Mouse (Mus musculus): Measurements from ENCODE around the gene Rassf3. TPM values are rescaled to one million over a fixed set of nuclear protein-coding genes. Genes with fewer than 3 reads are reported as not detected.

The Rassf3 gene
- total RNA-seq, 1 experiment = 13.1 TPM

DNA sequence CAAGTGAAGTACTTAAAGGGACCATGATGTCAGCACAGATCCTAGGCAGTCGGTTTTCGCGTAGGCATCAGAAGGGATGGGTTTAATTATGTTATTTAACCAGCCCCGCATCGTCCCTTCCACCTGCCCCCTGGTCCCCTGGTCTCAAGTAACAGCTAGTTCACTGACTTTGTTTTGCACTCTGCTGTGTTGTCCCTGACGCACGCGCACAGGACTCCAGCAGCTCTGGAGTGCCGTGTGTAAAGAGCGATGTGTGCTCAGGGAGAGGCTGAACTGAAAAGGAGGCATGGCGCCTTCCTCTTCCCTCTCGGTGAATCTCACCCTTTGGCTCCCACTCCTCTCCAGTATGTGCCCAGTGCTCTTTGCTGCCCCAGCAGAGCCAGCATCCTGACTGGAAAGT is 102.1 kb downstream of the Rassf3 start:
- peaks cover 0 to 4% of the 10 kb centered on the region in 2 experiments; a peak in 1 of 4 replicates for H3K4me1 ChIP-seq (ENCODE audit: control insufficient read depth in 2 of 2, insufficient read depth in 2 of 2, low read length in 2 of 2, poor library complexity in 1 of 2)
- in situ Hi-C loops (cut with MboI; ENCODE audit: low sequenced_read_pairs in 2 of 2, unreplicated experiment in 2 of 2) = no loop called here
- no peak overlapping the region; the same call in 1 of the 2 replicates for H3K27ac ChIP-seq (ENCODE audit: insufficient read depth, low read depth, low read length, poor library complexity, severe bottlenecking)

DNA sequence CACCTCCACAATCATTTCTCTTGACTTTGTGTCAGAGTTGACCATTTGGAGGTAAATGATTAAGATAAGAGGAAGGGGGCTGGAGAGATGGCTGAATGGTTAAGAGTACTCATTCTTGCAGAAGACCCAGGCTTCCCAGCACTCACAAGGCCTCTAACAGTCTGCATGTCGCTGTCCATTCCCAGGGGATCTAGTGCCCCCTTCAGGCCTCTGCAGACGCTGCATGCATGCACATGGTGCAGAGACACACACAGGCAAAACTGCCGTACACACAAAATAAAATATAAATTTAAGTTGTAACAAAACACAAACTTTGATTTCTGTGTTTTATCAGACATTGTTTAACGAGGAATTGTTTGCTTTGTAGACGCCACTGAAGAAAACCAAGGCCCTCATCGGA is 105.4 kb downstream of the Rassf3 start:
- TF ChIP-seq HCFC1 (IDR thresholded peaks at IDR 0.05; ENCODE audit: borderline replicate concordance, insufficient read depth, low read length) = no peak
- no peak for TF ChIP-seq ZNF384 (IDR thresholded peaks at IDR 0.05; ENCODE audit: low read depth, low read length)
- no peak for TF ChIP-seq MAFK (IDR thresholded peaks at IDR 0.05; ENCODE audit: insufficient read depth, low read depth, low read length)
- no peak for TF ChIP-seq ZC3H11A (IDR thresholded peaks at IDR 0.05; ENCODE audit: borderline replicate concordance, low read depth, low read length)
- no peak for TF ChIP-seq CHD2 (IDR thresholded peaks at IDR 0.05; ENCODE audit: low read depth, low read length)
- peaks cover 17% of the 10 kb centered on the region; the same call in 1 of the 2 replicates for H3K36me3 ChIP-seq (ENCODE audit: control insufficient read depth, insufficient read depth, low read length, poor library complexity, severe bottlenecking)
- in situ Hi-C loops (cut with MboI; ENCODE audit: low sequenced_read_pairs in 2 of 2, unreplicated experiment in 2 of 2) = no loop called here
- no peak overlapping the region for H3K27ac ChIP-seq (ENCODE audit: insufficient read depth, low read depth, low read length, poor library complexity, severe bottlenecking)
- H3K4me1 ChIP-seq (ENCODE audit: control insufficient read depth in 2 of 2, insufficient read depth in 2 of 2, low read length in 2 of 2, poor library complexity in 1 of 2) = peaks cover 0 to 6% of the 10 kb centered on the region in 2 experiments; a peak in 1 of 4 replicates
- no peak for DNase-seq (ENCODE audit: low read depth, low spot score)
- no peak overlapping the region for H3K9ac ChIP-seq (ENCODE audit: insufficient read depth, low read depth, low read length, poor library complexity, severe bottlenecking)
- H3K9me3 ChIP-seq (ENCODE audit: control insufficient read depth, insufficient read depth, low read depth, low read length) = no peaks in the 10 kb centered on the region
- no peak overlapping the region for H3K4me3 ChIP-seq (ENCODE audit: insufficient read depth in 1 of 2, low read depth in 1 of 2, low read length in 2 of 2, poor library complexity in 1 of 2, severe bottlenecking in 1 of 2)

More for the DNA sequence above, 102.1 kb downstream of the Rassf3 start:
- peak overlapping the region; percentile 73 for H3K9ac ChIP-seq (ENCODE audit: insufficient read depth, low read depth, low read length, poor library complexity, severe bottlenecking)
- no peaks in the 10 kb centered on the region for H3K9me3 ChIP-seq (ENCODE audit: control insufficient read depth, insufficient read depth, low read depth, low read length)
- DNase-seq (ENCODE audit: low read depth, low spot score) = no peak
- no peak overlapping the region; a peak in 1 of 4 replicates for H3K4me3 ChIP-seq (ENCODE audit: insufficient read depth in 1 of 2, low read depth in 1 of 2, low read length in 2 of 2, poor library complexity in 1 of 2, severe bottlenecking in 1 of 2)
- TF ChIP-seq ZC3H11A (IDR thresholded peaks at IDR 0.05; ENCODE audit: borderline replicate concordance, low read depth, low read length) (no peak), MAFK (IDR thresholded peaks at IDR 0.05; ENCODE audit: insufficient read depth, low read depth, low read length) (no peak), CHD2 (IDR thresholded peaks at IDR 0.05; ENCODE audit: low read depth, low read length) (no peak), HCFC1 (IDR thresholded peaks at IDR 0.05; ENCODE audit: borderline replicate concordance, insufficient read depth, low read length) (no peak), ZNF384 (IDR thresholded peaks at IDR 0.05; ENCODE audit: low read depth, low read length) (no peak)
- H3K36me3 ChIP-seq (ENCODE audit: control insufficient read depth, insufficient read depth, low read length, poor library complexity, severe bottlenecking) = peaks cover 38% of the 10 kb centered on the region

DNA sequence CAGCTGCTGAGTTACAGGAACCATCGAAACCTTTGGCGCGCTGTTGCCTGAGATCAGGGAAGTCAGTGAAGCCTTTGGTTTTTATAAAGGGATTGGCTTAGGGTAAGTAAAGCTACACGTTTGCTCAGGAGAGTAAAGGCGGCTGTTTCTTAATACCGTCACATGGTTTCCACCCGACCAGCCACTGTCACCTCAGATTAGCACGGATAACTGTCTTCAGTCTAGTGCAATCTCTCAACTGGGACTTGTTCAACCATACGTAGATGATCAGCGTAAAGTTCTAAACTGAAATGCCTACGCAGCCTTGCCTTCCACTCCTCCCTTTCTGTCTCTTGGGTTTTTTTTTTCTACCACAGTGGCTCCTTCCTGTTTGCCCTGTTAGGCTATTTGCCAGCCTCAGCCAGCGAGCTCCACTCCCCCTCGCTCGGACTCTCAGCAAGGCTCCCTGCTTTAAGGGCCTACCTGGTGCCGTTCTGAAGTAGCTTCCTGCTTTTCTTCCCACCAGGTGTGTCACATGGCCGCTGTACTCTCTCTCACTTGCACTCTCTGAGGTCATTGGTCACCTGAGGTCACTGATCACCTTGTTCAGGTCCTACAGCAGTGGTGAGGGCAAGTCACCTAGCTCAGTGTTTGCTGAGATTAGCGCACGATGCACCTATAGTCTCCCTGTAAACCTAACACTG is 107.2 kb downstream of the Rassf3 start:
- no peak for DNase-seq (ENCODE audit: low read depth, low spot score)
- no peak overlapping the region for H3K4me3 ChIP-seq (ENCODE audit: insufficient read depth in 1 of 2, low read depth in 1 of 2, low read length in 2 of 2, poor library complexity in 1 of 2, severe bottlenecking in 1 of 2)
- peaks cover 0 to 4% of the 10 kb centered on the region in 2 experiments; a peak in 1 of 4 replicates for H3K4me1 ChIP-seq (ENCODE audit: control insufficient read depth in 2 of 2, insufficient read depth in 2 of 2, low read length in 2 of 2, poor library complexity in 1 of 2)
- H3K36me3 ChIP-seq (ENCODE audit: control insufficient read depth, insufficient read depth, low read length, poor library complexity, severe bottlenecking) = peaks cover 10% of the 10 kb centered on the region; the same call in 1 of the 2 replicates
- TF ChIP-seq HCFC1 (IDR thresholded peaks at IDR 0.05; ENCODE audit: borderline replicate concordance, insufficient read depth, low read length) = no peak
- no peak for TF ChIP-seq ZC3H11A (IDR thresholded peaks at IDR 0.05; ENCODE audit: borderline replicate concordance, low read depth, low read length)
- no peak for TF ChIP-seq ZNF384 (IDR thresholded peaks at IDR 0.05; ENCODE audit: low read depth, low read length)
- TF ChIP-seq MAFK (IDR thresholded peaks at IDR 0.05; ENCODE audit: insufficient read depth, low read depth, low read length) = no peak
- TF ChIP-seq CHD2 (IDR thresholded peaks at IDR 0.05; ENCODE audit: low read depth, low read length) = no peak
- in situ Hi-C loops (cut with MboI; ENCODE audit: low sequenced_read_pairs in 2 of 2, unreplicated experiment in 2 of 2) = no loop called here
- no peak overlapping the region for H3K27ac ChIP-seq (ENCODE audit: insufficient read depth, low read depth, low read length, poor library complexity, severe bottlenecking)
- no peaks in the 10 kb centered on the region for H3K9me3 ChIP-seq (ENCODE audit: control insufficient read depth, insufficient read depth, low read depth, low read length)
- no peak overlapping the region for H3K9ac ChIP-seq (ENCODE audit: insufficient read depth, low read depth, low read length, poor library complexity, severe bottlenecking)

DNA sequence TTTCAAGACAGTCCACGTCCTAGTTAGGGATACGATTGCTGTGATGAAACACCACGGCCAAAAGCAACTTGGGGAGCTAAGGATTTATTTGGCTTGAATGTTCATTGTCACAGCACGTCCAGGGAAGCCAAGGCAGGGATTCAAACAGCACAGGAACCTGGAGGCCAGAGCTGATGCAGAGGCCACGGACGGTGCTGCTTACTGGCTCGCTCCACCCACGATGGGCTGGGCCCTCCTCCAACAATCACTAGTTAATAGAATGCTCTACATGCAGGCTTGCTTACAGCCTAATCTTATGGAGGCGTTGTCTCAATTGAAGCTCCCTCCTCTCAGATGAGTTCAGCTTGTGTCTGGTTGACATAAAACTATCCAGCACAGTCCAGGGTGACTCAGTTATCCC is 108.4 kb downstream of the Rassf3 start:
- H3K4me3 ChIP-seq (ENCODE audit: insufficient read depth in 1 of 2, low read depth in 1 of 2, low read length in 2 of 2, poor library complexity in 1 of 2, severe bottlenecking in 1 of 2) = no peak overlapping the region
- no peaks in the 10 kb centered on the region for H3K9me3 ChIP-seq (ENCODE audit: control insufficient read depth, insufficient read depth, low read depth, low read length)
- H3K4me1 ChIP-seq (ENCODE audit: control insufficient read depth in 2 of 2, insufficient read depth in 2 of 2, low read length in 2 of 2, poor library complexity in 1 of 2) = peaks cover 0 to 4% of the 10 kb centered on the region in 2 experiments; a peak in 1 of 4 replicates
- TF ChIP-seq MAFK (IDR thresholded peaks at IDR 0.05; ENCODE audit: insufficient read depth, low read depth, low read length) (no peak), ZNF384 (IDR thresholded peaks at IDR 0.05; ENCODE audit: low read depth, low read length) (no peak), CHD2 (IDR thresholded peaks at IDR 0.05; ENCODE audit: low read depth, low read length) (no peak), ZC3H11A (IDR thresholded peaks at IDR 0.05; ENCODE audit: borderline replicate concordance, low read depth, low read length) (no peak)
- DNase-seq (ENCODE audit: low read depth, low spot score) = no peak
- no peak overlapping the region for H3K9ac ChIP-seq (ENCODE audit: insufficient read depth, low read depth, low read length, poor library complexity, severe bottlenecking)
- in situ Hi-C loops (cut with MboI; ENCODE audit: low sequenced_read_pairs in 2 of 2, unreplicated experiment in 2 of 2) = no loop called here
- peaks cover 5% of the 10 kb centered on the region; the same call in 1 of the 2 replicates for H3K36me3 ChIP-seq (ENCODE audit: control insufficient read depth, insufficient read depth, low read length, poor library complexity, severe bottlenecking)
- no peak overlapping the region for H3K27ac ChIP-seq (ENCODE audit: insufficient read depth, low read depth, low read length, poor library complexity, severe bottlenecking)
